ENCODE assay signal across 10 mouse cellular contexts in genomic region chr19:42795801-42796200, GRCm38 (mm10). TPM values are rescaled to one million over a fixed set of nuclear protein-coding genes. Genes with fewer than 3 reads are reported as not detected.
DNase-seq lines count a peak whose midpoint lies in the region; ATAC-seq and TF ChIP-seq lines count a peak whose summit lies in the region.
"Had no signal": no experiment of that assay in that cellular context is flagged by ENCODE, and none has a peak within 500 bp of the region (broad histone marks: within the 10 kb centered on the region; RNA-seq: fewer than 3 reads in every experiment).

No protein-coding gene starts in this region.

- ATAC-seq in kidney, embryonic 16.5 days (ENCODE audit: low FRiP score, low TSS enrichment) = no peak
- no peak for ATAC-seq in embryonic facial prominence, embryonic 15.5 days (ENCODE audit: insufficient number of reproducible peaks, low FRiP score, low TSS enrichment, low read depth)
- no peak for ATAC-seq in hindbrain, embryonic 15.5 days (ENCODE audit: low FRiP score, low read depth)
- no peak for ATAC-seq in midbrain, embryonic 14.5 days (ENCODE audit: low FRiP score, low TSS enrichment)

- no peaks in the 10 kb centered on the region for H3K36me3 ChIP-seq in kidney, embryonic 16.5 days (ENCODE audit: insufficient read depth, low read length)
- H3K36me3 ChIP-seq in kidney, adult 2 months (ENCODE audit: control insufficient read depth, insufficient read depth, low read length) = no peaks in the 10 kb centered on the region
- H3K36me3 ChIP-seq in embryonic facial prominence, embryonic 15.5 days = no peaks in the 10 kb centered on the region
- no peaks in the 10 kb centered on the region for H3K36me3 ChIP-seq in hindbrain, embryonic 15.5 days
- no peaks in the 10 kb centered on the region for H3K36me3 ChIP-seq in midbrain, embryonic 14.5 days (ENCODE audit: control insufficient read depth, insufficient read depth, low read length)
- H3K36me3 ChIP-seq: G1E had no signal

- H3K27me3 ChIP-seq in kidney, embryonic 16.5 days (ENCODE audit: insufficient read depth, low read length) = peaks cover 4% of the 10 kb centered on the region; the same call in 1 of the 2 replicates
- no peaks in the 10 kb centered on the region for H3K27me3 ChIP-seq in kidney, adult 2 months (replicated peaks; ENCODE audit: control insufficient read depth, insufficient read depth, low read length)
- no peaks in the 10 kb centered on the region for H3K27me3 ChIP-seq in embryonic facial prominence, embryonic 15.5 days
- no peaks in the 10 kb centered on the region for H3K27me3 ChIP-seq in hindbrain, embryonic 15.5 days
- H3K27me3 ChIP-seq in midbrain, embryonic 14.5 days (ENCODE audit: control insufficient read depth, insufficient read depth, low read length) = no peaks in the 10 kb centered on the region

- intact Hi-C loops in gastrocnemius, postnatal 14 days (cut with DNase I; ENCODE audit: low total_unique reads) = loop anchor here (2.0 to 5.0 kb wide), 2 partner anchors 516 to 597 kb away; no protein-coding TSS in a partner anchor

- WGBS in kidney, embryonic 16.5 days = 22% methylated on average over 9 of the region's 9 CpGs
- WGBS in kidney, adult 2 months = 25% methylated on average over 9 of the region's 9 CpGs
- WGBS in embryonic facial prominence, embryonic 15.5 days = 19% methylated on average over 9 of the region's 9 CpGs
- 27% methylated on average over 9 of the region's 9 CpGs for WGBS in hindbrain, embryonic 15.5 days
- WGBS in midbrain, embryonic 14.5 days = 30% methylated on average over 9 of the region's 9 CpGs

- H3K4me1 ChIP-seq in kidney, embryonic 16.5 days (ENCODE audit: insufficient read depth, low read length) = peaks cover 5% of the 10 kb centered on the region; the same call in 1 of the 2 replicates
- no peaks in the 10 kb centered on the region for H3K4me1 ChIP-seq in kidney, adult 2 months (ENCODE audit: control insufficient read depth, insufficient read depth, low read length)
- peaks cover 16% of the 10 kb centered on the region for H3K4me1 ChIP-seq in embryonic facial prominence, embryonic 15.5 days
- peaks cover 6% of the 10 kb centered on the region for H3K4me1 ChIP-seq in hindbrain, embryonic 15.5 days (replicated peaks)
- peaks cover 4% of the 10 kb centered on the region for H3K4me1 ChIP-seq in midbrain, embryonic 14.5 days (ENCODE audit: control insufficient read depth, insufficient read depth, low read length)

- H3K27ac ChIP-seq in kidney, embryonic 16.5 days (ENCODE audit: low read length) = no peak overlapping the region
- H3K27ac ChIP-seq in kidney, adult 2 months (ENCODE audit: insufficient read depth, low read depth, low read length) = no peak overlapping the region
- no peak overlapping the region for H3K27ac ChIP-seq in embryonic facial prominence, embryonic 15.5 days (replicated peaks)
- no peak overlapping the region for H3K27ac ChIP-seq in hindbrain, embryonic 15.5 days (replicated peaks)
- H3K27ac ChIP-seq in midbrain, embryonic 14.5 days (replicated peaks; ENCODE audit: low read depth, low read length) = no peak overlapping the region

- no peaks in the 10 kb centered on the region for H3K9me3 ChIP-seq in kidney, embryonic 16.5 days (ENCODE audit: low read length)
- no peaks in the 10 kb centered on the region for H3K9me3 ChIP-seq in embryonic facial prominence, embryonic 15.5 days (replicated peaks)
- H3K9me3 ChIP-seq in hindbrain, embryonic 15.5 days = no peaks in the 10 kb centered on the region
- no peaks in the 10 kb centered on the region for H3K9me3 ChIP-seq in midbrain, embryonic 14.5 days (ENCODE audit: control insufficient read depth, low read length)
- H3K9me3 ChIP-seq: G1E had no signal

- no peak for DNase-seq in kidney, adult 2 months
- no peak for DNase-seq in midbrain, embryonic 14.5 days
- no peak for DNase-seq in yolk sac, embryonic 10.5 days (ENCODE audit: low spot score)
- no peak for DNase-seq in left cerebral cortex, adult 9 months (ENCODE audit: low spot score in 2 of 2)
- DNase-seq in gastrocnemius, postnatal 14 days = no peak
- DNase-seq: spleen, adult 18-20 months had no signal

- peak overlapping the region; percentile 43; the same call in 1 of the 2 replicates for H3K4me3 ChIP-seq in kidney, embryonic 16.5 days (ENCODE audit: low read length)
- H3K4me3 ChIP-seq in kidney, adult 2 months (ENCODE audit: insufficient read depth, low read depth, low read length) = no peak overlapping the region
- H3K4me3 ChIP-seq in embryonic facial prominence, embryonic 15.5 days (replicated peaks) = peak overlapping the region; percentile 39; the same call in 1 of the 2 replicates
- peak overlapping the region; percentile 43 for H3K4me3 ChIP-seq in hindbrain, embryonic 15.5 days
- H3K4me3 ChIP-seq in midbrain, embryonic 14.5 days (replicated peaks; ENCODE audit: low read depth, low read length) = peak overlapping the region; percentile 41

- peak overlapping the region; percentile 64 for H3K4me2 ChIP-seq in kidney, embryonic 16.5 days (replicated peaks; ENCODE audit: low read depth, low read length)
- H3K4me2 ChIP-seq in embryonic facial prominence, embryonic 15.5 days (replicated peaks) = peak overlapping the region; percentile 81
- H3K4me2 ChIP-seq in hindbrain, embryonic 15.5 days = peak overlapping the region; percentile 93
- H3K4me2 ChIP-seq in midbrain, embryonic 14.5 days (ENCODE audit: low read length) = peak overlapping the region; percentile 91

- no peak overlapping the region for H3K9ac ChIP-seq in kidney, embryonic 16.5 days (replicated peaks; ENCODE audit: low read length)
- no peak overlapping the region for H3K9ac ChIP-seq in embryonic facial prominence, embryonic 15.5 days
- no peak overlapping the region for H3K9ac ChIP-seq in hindbrain, embryonic 15.5 days
- H3K9ac ChIP-seq in midbrain, embryonic 14.5 days (replicated peaks; ENCODE audit: low read length) = peak overlapping the region; percentile 61; the same call in 1 of the 2 replicates

- TF ChIP-seq POLR2A in kidney, adult 2 months (IDR thresholded peaks at IDR 0.05; ENCODE audit: low read depth, low read length) = no peak

- no peak for TF ChIP-seq CTCF in kidney, adult 2 months (conservative IDR thresholded peaks at IDR 0.05; ENCODE audit: insufficient read depth, insufficient read length, low read depth, low read length)

RNA-seq across cellular contexts. Expression of gene Hps1, which starts 16.0 kb away (rescaled TPM):
- polyA plus RNA-seq in kidney, embryonic 16.5 days (2015; fragmentation: Nextera tagmentation; extraction: Ambion mirVana) = 16.8 and 16.9 TPM in 2 replicates
- 20.1 and 23.6 TPM in 2 replicates for polyA plus RNA-seq in kidney, adult 2 months (2012; rRNA removed)
- polyA plus RNA-seq in embryonic facial prominence, embryonic 15.5 days (2015; fragmentation: Nextera tagmentation; extraction: Ambion mirVana) = 16.4 and 20.6 TPM in 2 replicates
- 11.1 and 11.4 TPM in 2 replicates for polyA plus RNA-seq in hindbrain, embryonic 15.5 days (2015; fragmentation: Nextera tagmentation; extraction: Ambion mirVana)
- polyA plus RNA-seq in midbrain, embryonic 14.5 days (2014; fragmentation: Nextera tagmentation; extraction: Ambion mirVana) = 9.4 and 11.3 TPM in 2 replicates
- 1 to 10 TPM; 1.3 to 1.4 TPM for total RNA-seq in gastrocnemius, postnatal 14 days (2021)

RNA-seq across cellular contexts. Expression of gene Pyroxd2, which starts 43.2 kb away (rescaled TPM):
- 9.7 and 9.9 TPM in 2 replicates for polyA plus RNA-seq in kidney, embryonic 16.5 days (2015; fragmentation: Nextera tagmentation; extraction: Ambion mirVana)
- polyA plus RNA-seq in kidney, adult 2 months (2012; rRNA removed) = 68.9 and 74.1 TPM in 2 replicates
- polyA plus RNA-seq in embryonic facial prominence, embryonic 15.5 days (2015; fragmentation: Nextera tagmentation; extraction: Ambion mirVana) = 4.0 and 4.2 TPM in 2 replicates
- polyA plus RNA-seq in hindbrain, embryonic 15.5 days (2015; fragmentation: Nextera tagmentation; extraction: Ambion mirVana) = 2.2 and 2.3 TPM in 2 replicates
- polyA plus RNA-seq in midbrain, embryonic 14.5 days (2014; fragmentation: Nextera tagmentation; extraction: Ambion mirVana) = 0.89 and 1.5 TPM in 2 replicates
- total RNA-seq in gastrocnemius, postnatal 14 days (2021) = 1 to 10 TPM; 1.7 to 2.0 TPM
